Mouse (Mus musculus) megakaryocyte, embryonic 14.5 days (primary cell): ENCODE measurements at regions not wholly inside any gene's neighbourhood (a gene's known extent, or its start where the extent isn't known, plus 50 kb on each side); places are given as distances from the start of the nearest gene placed in this dataset.

Source experiments
- FLI1 ChIP-seq: IDR thresholded peaks from 2 replicates; pipeline ENCODE4 v1.6.1; 2012; ENCODE audit warnings: low read length, inconsistent platforms, mixed read lengths
- GATA1 ChIP-seq: IDR thresholded peaks from 3 replicates; pipeline ENCODE4 v1.6.1; 2012; ENCODE audit warnings: mixed read lengths, low read length, inconsistent platforms, borderline replicate concordance

DNA sequence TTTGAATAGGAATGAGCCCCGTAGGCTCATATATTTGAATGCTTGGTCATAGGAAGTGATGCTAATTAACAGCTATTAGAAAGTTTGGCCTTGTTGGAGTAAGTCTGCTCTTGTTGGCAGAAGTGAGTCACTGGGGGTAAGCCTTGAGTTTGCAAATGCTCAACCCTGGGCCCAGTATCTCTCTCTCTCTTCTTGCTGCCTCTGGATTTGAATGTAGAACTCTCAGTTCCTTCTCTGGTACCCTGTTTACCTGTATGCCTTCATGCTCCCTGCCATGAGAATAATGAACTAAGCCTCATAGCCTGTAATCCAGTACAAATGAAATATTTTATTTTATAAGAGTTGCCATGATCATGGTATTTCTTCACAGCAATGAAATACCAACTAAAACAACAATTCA lies 308.4 kb upstream of the Tbl1xr1 start:
- TF ChIP-seq GATA1 (no peak), FLI1 (no peak)
